In the genomic region with DNA sequence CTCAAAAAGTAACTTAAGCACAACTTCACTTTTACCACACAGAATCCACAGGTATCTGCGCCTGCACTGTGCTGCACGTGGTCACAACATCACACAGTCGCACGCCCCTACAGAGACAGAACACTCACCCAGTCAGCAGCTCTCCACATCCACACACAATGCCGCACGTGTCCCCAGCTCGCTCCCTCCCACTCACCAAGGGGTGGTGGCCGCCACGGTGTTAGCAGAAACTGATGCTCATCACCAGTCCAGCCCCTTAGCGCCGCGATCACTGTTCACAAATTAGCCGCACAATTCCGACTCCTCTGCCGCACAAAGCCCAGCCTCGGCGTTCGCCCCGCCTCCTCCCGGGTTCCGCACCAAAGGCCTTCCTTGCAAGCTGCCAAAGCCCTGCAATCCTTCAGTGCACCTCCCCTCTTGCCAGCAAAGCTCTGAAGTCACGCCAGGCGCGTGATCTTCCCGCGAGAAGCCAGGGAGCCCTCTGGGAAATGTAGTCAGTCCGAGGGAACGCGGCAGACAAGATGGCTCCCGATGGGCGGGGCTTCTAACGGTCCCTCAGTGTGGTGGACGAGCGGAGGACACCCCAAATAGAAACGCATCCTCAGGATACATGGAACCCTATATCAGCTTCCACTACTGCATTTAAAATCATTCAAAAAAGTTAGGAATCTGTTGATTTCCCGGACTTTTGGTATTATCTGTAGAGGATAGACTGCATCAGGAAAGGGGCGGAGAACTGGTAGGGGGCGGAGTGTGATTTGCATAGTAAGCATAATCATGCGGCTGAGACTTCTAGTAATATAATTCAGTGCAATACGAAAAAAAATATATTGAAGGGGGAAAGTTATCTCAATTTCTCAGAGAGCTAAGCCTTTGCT, we compare ENCODE assay signal across 8 mouse cellular contexts. TPM values are rescaled to one million over a fixed set of nuclear protein-coding genes. Genes with fewer than 3 reads are reported as not detected.
DNase-seq lines count a peak whose midpoint lies in the region; ATAC-seq lines count a peak whose summit lies in the region.

TSS of gene Gm26920 (minus strand) at position 319 of the 878 bp plus-strand sequence.
TSS of gene Zfp566 (minus strand) at position 436 of the 878 bp plus-strand sequence.

- peak; percentile 97 for DNase-seq in adipocyte (ENCODE audit: low spot score)
- peak; percentile 99 for DNase-seq in embryo, embryonic 10 days (ENCODE audit: low spot score)
- peak; percentile 94 for DNase-seq in gastrocnemius, postnatal 10 days
- DNase-seq in induced T-regulatory cell, adult 2 months (ENCODE audit: low read depth), result peak; percentile 99
- peak; percentile 90 to 98 for DNase-seq in left cerebral cortex, adult 9 months (ENCODE audit: low spot score in 2 of 2)
- peak; percentile 91 for DNase-seq in right cerebral cortex, postnatal 14 days
- DNase-seq in urinary bladder, postnatal 36 days (ENCODE audit: low spot score in 2 of 2), result peak; percentile 91 to 97

- peak; percentile 81 for ATAC-seq in megakaryocyte progenitor cell, adult 5-6 weeks (replicated peaks; ENCODE audit: poor library complexity)

RNA-seq across cellular contexts. Expression of gene Gm26920, which starts in this region (rescaled TPM):
- 1 to 10 TPM in 1 of 2 experiments, under 1 TPM in 1; 0.33 to 1.8 TPM for total RNA-seq in gastrocnemius, postnatal 10 days (2021)
- not detected in 2 replicates for total RNA-seq in megakaryocyte progenitor cell, adult 5-6 weeks (2015)
- not detected in 2 replicates for total RNA-seq in megakaryocyte progenitor cell, adult 5-6 weeks (2017)

RNA-seq across cellular contexts. Expression of gene Zfp566, which starts in this region (rescaled TPM):
- 1 to 10 TPM; 2.0 to 3.2 TPM for total RNA-seq in gastrocnemius, postnatal 10 days (2021)
- total RNA-seq in megakaryocyte progenitor cell, adult 5-6 weeks (2015), result 9.2 and 11.8 TPM in 2 replicates
- 4.2 and 5.5 TPM in 2 replicates for total RNA-seq in megakaryocyte progenitor cell, adult 5-6 weeks (2017)

Comparison
In these comparisons a context has a peak if more than half of its experiments do, and no peak if none do; other contexts are left out.
1. Peak in every context shown above with its lines: DNase-seq and ATAC-seq.